15 mouse cellular contexts compared by ENCODE assay signal in genomic region chr11:47376915-47377314, GRCm38 (mm10).
A peak's percentile ranks its signal among the peaks of the same experiment; 100 is the strongest.
DNase-seq lines count a peak whose midpoint lies in the region; ATAC-seq and TF ChIP-seq lines count a peak whose summit lies in the region.
"Had no signal": no experiment of that assay in that cellular context is flagged by ENCODE, and none has a peak within 500 bp of the region (broad histone marks: within the 10 kb centered on the region; RNA-seq: fewer than 3 reads in every experiment).

No protein-coding gene starts in this region.

- TF ChIP-seq EP300 in ES-Bruce4 (IDR thresholded peaks at IDR 0.05; ENCODE audit: insufficient read depth, low read depth, low read length), result no peak

- H3K27me3 ChIP-seq in ES-Bruce4 (ENCODE audit: control insufficient read depth, insufficient read depth, low read length, poor library complexity, severe bottlenecking), result peaks cover 2% of the 10 kb centered on the region; the same call in 1 of the 2 replicates
- H3K27me3 ChIP-seq in embryonic facial prominence, embryonic 11.5 days (ENCODE audit: control insufficient read depth, insufficient read depth, low read length), result no peaks in the 10 kb centered on the region
- H3K27me3 ChIP-seq in limb, embryonic 13.5 days, result no peaks in the 10 kb centered on the region
- H3K27me3 ChIP-seq: hindbrain, embryonic 12.5 days; midbrain, embryonic 13.5 days; Patski had no signal

- no peak overlapping the region for H3K9ac ChIP-seq in ES-Bruce4 (ENCODE audit: low read depth, poor library complexity, severe bottlenecking)
- no peak overlapping the region for H3K9ac ChIP-seq in embryonic facial prominence, embryonic 11.5 days (replicated peaks; ENCODE audit: low read length)
- peak overlapping the region; percentile 55; the same call in 1 of the 2 replicates for H3K9ac ChIP-seq in limb, embryonic 13.5 days
- H3K9ac ChIP-seq: hindbrain, embryonic 12.5 days; midbrain, embryonic 13.5 days had no signal

- ATAC-seq in embryonic facial prominence, embryonic 11.5 days (replicated peaks; ENCODE audit: insufficient number of reproducible peaks, low FRiP score, low TSS enrichment, low read depth), result peak; percentile 31; the same call in 1 of the 2 replicates
- ATAC-seq in limb, embryonic 13.5 days (ENCODE audit: low FRiP score, low read depth), result no peak
- ATAC-seq: forebrain, embryonic 16.5 days; midbrain, embryonic 13.5 days; Patski had no signal

- no peaks in the 10 kb centered on the region for H3K36me3 ChIP-seq in ES-Bruce4 (ENCODE audit: control insufficient read depth, insufficient read depth, low read length, poor library complexity, severe bottlenecking)
- no peaks in the 10 kb centered on the region for H3K36me3 ChIP-seq in embryonic facial prominence, embryonic 11.5 days (replicated peaks; ENCODE audit: control insufficient read depth, insufficient read depth, low read depth, low read length)
- H3K36me3 ChIP-seq in limb, embryonic 13.5 days, result no peaks in the 10 kb centered on the region
- H3K36me3 ChIP-seq: hindbrain, embryonic 12.5 days; midbrain, embryonic 13.5 days had no signal

- DNase-seq in heart, adult 8-10 months (ENCODE audit: low spot score), result peak; percentile 8
- DNase-seq in heart, postnatal 14 days, result no peak
- DNase-seq in embryonic facial prominence, embryonic 11.5 days (ENCODE audit: low spot score), result peak; percentile 78
- DNase-seq in adipocyte (ENCODE audit: low spot score), result no peak
- DNase-seq in lung, postnatal 36 days, result no peak
- no peak for DNase-seq in adrenal gland, postnatal 14 days
- DNase-seq: adrenal gland, adult 8-10 months; liver; thymus, postnatal 4 days had no signal

- H3K4me2 ChIP-seq in embryonic facial prominence, embryonic 11.5 days (ENCODE audit: low read depth, low read length), result peak overlapping the region; percentile 11; the same call in 1 of the 2 replicates
- peak overlapping the region; percentile 61 for H3K4me2 ChIP-seq in limb, embryonic 13.5 days (replicated peaks)
- H3K4me2 ChIP-seq: midbrain, embryonic 13.5 days had no signal

- H3K27ac ChIP-seq in ES-Bruce4 (ENCODE audit: insufficient read depth, low read length), result peak overlapping the region; percentile 24; the same call in 1 of the 2 replicates
- peak overlapping the region; percentile 72 for H3K27ac ChIP-seq in embryonic facial prominence, embryonic 11.5 days (replicated peaks; ENCODE audit: low read depth, low read length)
- H3K27ac ChIP-seq in limb, embryonic 13.5 days, result peak overlapping the region; percentile 79
- H3K27ac ChIP-seq: hindbrain, embryonic 12.5 days; midbrain, embryonic 13.5 days had no signal

- TF ChIP-seq POLR2A in ES-Bruce4 (IDR thresholded peaks at IDR 0.05; ENCODE audit: insufficient read depth, low read length), result no peak

- H3K4me1 ChIP-seq in ES-Bruce4 (ENCODE audit: control insufficient read depth, insufficient read depth, low read length), result no peaks in the 10 kb centered on the region
- no peaks in the 10 kb centered on the region for H3K4me1 ChIP-seq in embryonic facial prominence, embryonic 11.5 days (ENCODE audit: control insufficient read depth, insufficient read depth, low read length)
- peaks cover 42% of the 10 kb centered on the region for H3K4me1 ChIP-seq in limb, embryonic 13.5 days

- no peak for TF ChIP-seq CTCF in ES-Bruce4 (IDR thresholded peaks at IDR 0.05; ENCODE audit: low read depth, low read length)

- H3K4me3 ChIP-seq in ES-Bruce4 (ENCODE audit: low read depth, low read length), result no peak overlapping the region
- no peak overlapping the region for H3K4me3 ChIP-seq in embryonic facial prominence, embryonic 11.5 days (ENCODE audit: low read depth, low read length)
- peak overlapping the region; percentile 34 for H3K4me3 ChIP-seq in limb, embryonic 13.5 days
- H3K4me3 ChIP-seq: hindbrain, embryonic 12.5 days; midbrain, embryonic 13.5 days had no signal

- 24% methylated on average over 1 of the region's 1 CpGs for WGBS in embryonic facial prominence, embryonic 11.5 days
- WGBS in limb, embryonic 13.5 days, result 0% methylated on average over 1 of the region's 1 CpGs

- 0 out of 2 replicates have a peak, but pooled peaks cover 3% of the 10 kb centered on the region for H3K9me3 ChIP-seq in ES-Bruce4 (replicated peaks; ENCODE audit: control insufficient read depth, insufficient read depth, low read length, poor library complexity, severe bottlenecking)
- H3K9me3 ChIP-seq in embryonic facial prominence, embryonic 11.5 days (replicated peaks; ENCODE audit: control insufficient read depth, low read length), result no peaks in the 10 kb centered on the region
- H3K9me3 ChIP-seq in limb, embryonic 13.5 days, result no peaks in the 10 kb centered on the region
- H3K9me3 ChIP-seq: hindbrain, embryonic 12.5 days; midbrain, embryonic 13.5 days had no signal

- intact Hi-C loops in heart, postnatal 14 days (cut with DNase I), result loop anchor here (5.0 to 10.0 kb wide), 3 partner anchors 80 to 352 kb away; no protein-coding TSS in a partner anchor

Comparison
In these comparisons a context has a peak if more than half of its experiments do, and no peak if none do; other contexts are left out.
1. DNase-seq: peak in heart, adult 8-10 months (single experiment) and embryonic facial prominence, embryonic 11.5 days (single experiment); none in heart, postnatal 14 days (0 of 2), adipocyte (single experiment), lung, postnatal 36 days (single experiment) and adrenal gland, postnatal 14 days (single experiment).
2. H3K27ac ChIP-seq: peak in every context shown above with its lines; median percentile 79 in limb, embryonic 13.5 days; 72 in embryonic facial prominence, embryonic 11.5 days; 24 in ES-Bruce4.